Mouse (Mus musculus): Measurements from ENCODE around the gene Pnkd. TPM values are rescaled to one million over a fixed set of nuclear protein-coding genes. Genes with fewer than 3 reads are reported as not detected.

The Pnkd gene
- polyA plus RNA-seq, 1 experiment from 2014 or later = 225 TPM

GRCm38 (mm10) chr1:74397268-74397918 lies 112.7 kb downstream of the Pnkd start:
- Histone ChIP-seq H3K9me3 (replicated peaks; ENCODE audit: control insufficient read depth, low read length) (no peaks in the 10 kb centered on the region), H3K9ac (ENCODE audit: low read depth, low read length) (peak overlapping the region; percentile 82)

DNA sequence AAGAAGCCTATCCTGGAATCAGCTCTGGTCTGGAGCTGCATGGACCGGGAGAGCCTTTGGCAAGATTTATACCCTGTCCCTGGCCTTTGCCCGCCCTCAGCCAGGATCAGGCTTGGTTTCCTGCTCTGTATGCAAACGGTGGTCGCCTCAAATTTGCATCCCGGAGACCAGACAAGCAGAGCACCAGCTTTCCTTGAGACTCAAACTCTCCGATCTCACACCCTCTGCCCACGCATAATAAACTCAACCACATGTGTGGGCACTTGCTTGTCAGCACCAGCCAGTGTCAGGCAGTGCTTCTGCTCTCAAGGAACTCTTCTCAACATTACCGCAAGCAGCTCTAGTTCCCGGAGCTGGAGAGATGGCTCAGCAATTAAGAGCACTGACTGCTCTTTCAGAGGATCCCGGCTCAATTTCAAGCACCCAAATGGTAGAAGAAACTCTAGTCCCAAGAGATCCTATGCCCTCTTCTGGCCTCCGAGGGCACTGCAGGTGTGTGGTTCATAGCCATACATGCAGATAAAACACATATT lies 113.3 kb downstream of the Pnkd start:
- Histone ChIP-seq H3K36me3 (ENCODE audit: control insufficient read depth, insufficient read depth, low read length) (peaks cover 19% of the 10 kb centered on the region), H3K9ac (ENCODE audit: low read depth, low read length) (peak overlapping the region; percentile 82), H3K9me3 (replicated peaks; ENCODE audit: control insufficient read depth, low read length) (no peaks in the 10 kb centered on the region), H3K4me3 (ENCODE audit: low read depth, low read length) (peak overlapping the region; percentile 47), H3K27ac (ENCODE audit: low read depth, low read length) (peak overlapping the region; percentile 93), H3K4me1 (ENCODE audit: control insufficient read depth, insufficient read depth, low read length) (peaks cover 7% of the 10 kb centered on the region), H3K4me2 (peak overlapping the region; percentile 90), H3K27me3 (ENCODE audit: control insufficient read depth, insufficient read depth, low read length) (no peaks in the 10 kb centered on the region)
- peak; percentile 25; the same call in 1 of the 2 replicates for ATAC-seq (replicated peaks; ENCODE audit: insufficient number of reproducible peaks, low FRiP score, low TSS enrichment)
- 5% methylated on average over 11 of the region's 11 CpGs for WGBS (ENCODE audit: insufficient replicate concordance)

More at GRCm38 (mm10) chr1:74397268-74397918, 112.7 kb downstream of the Pnkd start:
- peak overlapping the region; percentile 93 for H3K27ac ChIP-seq (ENCODE audit: low read depth, low read length)
- under 1% methylated on average over 40 of the region's 41 CpGs for WGBS (ENCODE audit: insufficient replicate concordance)
- ATAC-seq (replicated peaks; ENCODE audit: insufficient number of reproducible peaks, low FRiP score, low TSS enrichment) = peak; percentile 93
- H3K27me3 ChIP-seq (ENCODE audit: control insufficient read depth, insufficient read depth, low read length) = no peaks in the 10 kb centered on the region
- H3K4me1 ChIP-seq (ENCODE audit: control insufficient read depth, insufficient read depth, low read length) = peaks cover 10% of the 10 kb centered on the region
- H3K36me3 ChIP-seq (ENCODE audit: control insufficient read depth, insufficient read depth, low read length) = peaks cover 19% of the 10 kb centered on the region
- H3K4me3 ChIP-seq (ENCODE audit: low read depth, low read length) = peak overlapping the region; percentile 47
- H3K4me2 ChIP-seq = peak overlapping the region; percentile 90

DNA sequence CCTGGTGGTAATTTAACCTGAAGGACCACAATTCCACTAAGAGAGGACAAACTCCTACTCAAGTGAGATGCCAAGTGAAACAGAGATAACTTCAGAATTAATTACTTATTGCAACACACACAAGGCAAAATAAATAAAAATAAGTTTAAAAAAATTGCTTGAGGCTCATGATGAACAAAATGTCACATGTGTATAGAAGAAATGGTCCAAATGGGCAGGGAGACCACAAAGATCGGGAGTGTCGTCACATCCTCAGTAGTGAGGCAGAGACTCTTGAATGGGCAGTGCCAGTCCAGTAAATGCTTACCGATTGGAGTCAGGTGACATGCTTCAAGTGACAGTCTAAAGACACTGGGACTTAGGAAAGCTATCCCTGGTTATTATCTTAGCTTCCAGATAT lies 115.8 kb downstream of the Pnkd start:
- Histone ChIP-seq H3K4me3 (ENCODE audit: low read depth, low read length) (no peak overlapping the region), H3K9ac (ENCODE audit: low read depth, low read length) (no peak overlapping the region), H3K27ac (ENCODE audit: low read depth, low read length) (no peak overlapping the region), H3K36me3 (ENCODE audit: control insufficient read depth, insufficient read depth, low read length) (no peaks in the 10 kb centered on the region), H3K4me2 (no peak overlapping the region; the same call in 1 of the 2 replicates), H3K9me3 (replicated peaks; ENCODE audit: control insufficient read depth, low read length) (no peaks in the 10 kb centered on the region), H3K4me1 (ENCODE audit: control insufficient read depth, insufficient read depth, low read length) (no peaks in the 10 kb centered on the region), H3K27me3 (ENCODE audit: control insufficient read depth, insufficient read depth, low read length) (no peaks in the 10 kb centered on the region)
- no peak for ATAC-seq (replicated peaks; ENCODE audit: insufficient number of reproducible peaks, low FRiP score, low TSS enrichment)
- WGBS (ENCODE audit: insufficient replicate concordance) = 83% methylated on average over 3 of the region's 3 CpGs

- H3K9ac ChIP-seq (ENCODE audit: low read depth, low read length) = peak overlapping the region; percentile 49; the same call in 1 of the 2 replicates
- ATAC-seq (replicated peaks; ENCODE audit: insufficient number of reproducible peaks, low FRiP score, low TSS enrichment) = no peak
- WGBS (ENCODE audit: insufficient replicate concordance) = 39% methylated on average over 16 of the region's 16 CpGs
- no peaks in the 10 kb centered on the region for H3K36me3 ChIP-seq (ENCODE audit: control insufficient read depth, insufficient read depth, low read length)
- H3K9me3 ChIP-seq (replicated peaks; ENCODE audit: control insufficient read depth, low read length) = no peaks in the 10 kb centered on the region
- H3K4me3 ChIP-seq (ENCODE audit: low read depth, low read length) = no peak overlapping the region
- H3K4me1 ChIP-seq (ENCODE audit: control insufficient read depth, insufficient read depth, low read length) = no peaks in the 10 kb centered on the region
- H3K27ac ChIP-seq (ENCODE audit: low read depth, low read length) = no peak overlapping the region
- peak overlapping the region; percentile 46 for H3K4me2 ChIP-seq
- H3K27me3 ChIP-seq (ENCODE audit: control insufficient read depth, insufficient read depth, low read length) = no peaks in the 10 kb centered on the region
Observed at GRCm38 (mm10) chr1:74401015-74401702, 116.4 kb downstream of the Pnkd start.

MicroRNA genes within 50 kb of the gene (microRNA counts, 519-probe panel; counts per million panel counts)
- microRNA mmu-miR-26b = 5,026 counts per million, percentile 50 among the panel's probes with 10 or more counts

Small RNA genes within 50 kb of the gene (microRNA-seq; reads per million reads assigned to microRNA genes)
- gene Mir26b (ENCODE audit: borderline number of aligned reads) = 31,447 reads per million, percentile 99 among the genes with 10 or more reads in this experiment

Other genes with a start within 250 kb of the Pnkd start
- 71.9 and 75.6 TPM in 2 replicates for gene Tns1, start 160.5 kb upstream of the Pnkd start, polyA plus RNA-seq (2014; fragmentation: Nextera tagmentation; extraction: Ambion mirVana)
- gene Rufy4, start 159.4 kb upstream of the Pnkd start, polyA plus RNA-seq (2014; fragmentation: Nextera tagmentation; extraction: Ambion mirVana) = 0.21 and 0.39 TPM in 2 replicates
- gene Cxcr2, start 130.9 kb upstream of the Pnkd start, polyA plus RNA-seq (2014; fragmentation: Nextera tagmentation; extraction: Ambion mirVana) = 0.07 TPM in 1 of 2 replicates, not detected in the other
- not detected in 2 replicates for gene Cxcr1, start 90.3 kb upstream of the Pnkd start, polyA plus RNA-seq (2014; fragmentation: Nextera tagmentation; extraction: Ambion mirVana)
- 387 and 411 TPM in 2 replicates for gene Arpc2, start 48.8 kb upstream of the Pnkd start, polyA plus RNA-seq (2014; fragmentation: Nextera tagmentation; extraction: Ambion mirVana)
- 0.83 and 1.0 TPM in 2 replicates for gene Gpbar1, start 6.4 kb upstream of the Pnkd start, polyA plus RNA-seq (2014; fragmentation: Nextera tagmentation; extraction: Ambion mirVana)
- 173 and 193 TPM in 2 replicates for gene Aamp, start 192 bp upstream of the Pnkd start, polyA plus RNA-seq (2014; fragmentation: Nextera tagmentation; extraction: Ambion mirVana)
- 29.2 and 37.1 TPM in 2 replicates for gene Tmbim1, start 20.7 kb downstream of the Pnkd start, polyA plus RNA-seq (2014; fragmentation: Nextera tagmentation; extraction: Ambion mirVana)
- gene Catip, start 77.2 kb downstream of the Pnkd start, polyA plus RNA-seq (2014; fragmentation: Nextera tagmentation; extraction: Ambion mirVana) = 0.17 and 0.59 TPM in 2 replicates
- 1.1 TPM in 2 replicates for gene Slc11a1, start 90.3 kb downstream of the Pnkd start, polyA plus RNA-seq (2014; fragmentation: Nextera tagmentation; extraction: Ambion mirVana)
- 59.6 and 63.8 TPM in 2 replicates for gene Ctdsp1, start 106.6 kb downstream of the Pnkd start, polyA plus RNA-seq (2014; fragmentation: Nextera tagmentation; extraction: Ambion mirVana)
- gene Vil1, start 124.4 kb downstream of the Pnkd start, polyA plus RNA-seq (2014; fragmentation: Nextera tagmentation; extraction: Ambion mirVana) = 0.23 and 0.45 TPM in 2 replicates
- 41.4 and 48.7 TPM in 2 replicates for gene Cnot9, start 221.1 kb downstream of the Pnkd start, polyA plus RNA-seq (2014; fragmentation: Nextera tagmentation; extraction: Ambion mirVana)